Mouse (Mus musculus) stomach, postnatal 0 days (tissue): ENCODE measurements around the gene Parp16.

Source experiments
- CTCF ChIP-seq: IDR thresholded peaks from 2 replicates; pipeline ENCODE4 v1.5.1; 2016; ENCODE audit warnings: antibody characterized with exemption, low read depth, mild to moderate bottlenecking, moderate library complexity
- EP300 ChIP-seq: optimal IDR thresholded peaks from 2 replicates; pipeline ENCODE3; 2016; ENCODE audit warnings: antibody characterized with exemption

- TF ChIP-seq CTCF, result no peak
- TF ChIP-seq EP300, result no peak
Observed at GRCm38 (mm10) chr9:65262641-65263120, 67.5 kb downstream of the Parp16 start.
